Mouse (Mus musculus) bone marrow, adult 2 months (tissue): Measurements from ENCODE around the gene Myo7a.

Experiments
- CTCF ChIP-seq: fragments of 200-500 bp; IDR thresholded peaks from 2 replicates; pipeline ENCODE4 v1.5.1; 2011; ENCODE audit warnings: low read length, control low read depth; ENCODE audit not compliant: control insufficient read depth, insufficient read depth
- POLR2A ChIP-seq: fragments of 200-500 bp; IDR thresholded peaks from 2 replicates; pipeline ENCODE4 v1.6.1; 2011; ENCODE audit warnings: low read depth, mild to moderate bottlenecking, control low read depth, low read length, borderline replicate concordance; ENCODE audit not compliant: control insufficient read depth

GRCm38 (mm10) chr7:98119961-98120232, 573 bp upstream of the Myo7a start:
- TF ChIP-seq POLR2A: no peak
- TF ChIP-seq CTCF: no peak
